Mouse (Mus musculus): ENCODE measurements around the gene Uap1.
"Not testable (repeated sequence)": the region's sequence is repeated elsewhere in the genome, so short reads cannot be mapped to it uniquely, and the experiment has no call there.

The Uap1 gene

DNA sequence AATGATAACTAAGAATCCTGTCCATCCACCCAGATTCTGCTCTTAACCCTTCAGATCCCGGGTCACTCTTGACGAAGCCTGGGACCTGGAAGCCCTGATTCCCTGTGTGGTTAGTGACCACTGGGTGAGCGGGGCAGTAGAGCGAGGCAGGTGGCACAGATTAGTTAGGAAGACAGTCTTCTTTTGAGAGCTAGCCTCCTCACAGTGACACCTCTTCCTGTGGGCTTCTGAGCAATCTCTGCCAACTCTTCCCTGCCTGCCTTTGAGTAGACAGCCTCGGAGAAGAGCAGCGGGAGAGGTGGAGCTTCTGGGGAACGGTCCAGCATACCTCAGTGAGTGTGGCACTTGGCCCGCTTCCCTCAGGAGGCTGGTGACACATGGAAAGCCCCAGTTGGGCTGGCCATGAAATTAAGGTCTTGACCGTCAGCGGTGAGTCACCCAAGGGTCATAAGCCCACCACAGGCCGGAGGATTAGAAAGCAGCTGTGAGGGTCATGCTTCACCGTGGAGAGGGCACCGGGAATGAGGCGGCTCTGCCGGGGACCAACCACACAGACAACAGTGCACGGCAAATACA, 63.0 kb downstream of the Uap1 start:
- DNase-seq: no peak

GRCm38 (mm10) chr1:170110516-170111332, 64.0 kb downstream of the Uap1 start, which contains the start of gene Ddr2:
Ddr2 (minus strand) TSS chr1:170110762.
- no peak for DNase-seq

DNA sequence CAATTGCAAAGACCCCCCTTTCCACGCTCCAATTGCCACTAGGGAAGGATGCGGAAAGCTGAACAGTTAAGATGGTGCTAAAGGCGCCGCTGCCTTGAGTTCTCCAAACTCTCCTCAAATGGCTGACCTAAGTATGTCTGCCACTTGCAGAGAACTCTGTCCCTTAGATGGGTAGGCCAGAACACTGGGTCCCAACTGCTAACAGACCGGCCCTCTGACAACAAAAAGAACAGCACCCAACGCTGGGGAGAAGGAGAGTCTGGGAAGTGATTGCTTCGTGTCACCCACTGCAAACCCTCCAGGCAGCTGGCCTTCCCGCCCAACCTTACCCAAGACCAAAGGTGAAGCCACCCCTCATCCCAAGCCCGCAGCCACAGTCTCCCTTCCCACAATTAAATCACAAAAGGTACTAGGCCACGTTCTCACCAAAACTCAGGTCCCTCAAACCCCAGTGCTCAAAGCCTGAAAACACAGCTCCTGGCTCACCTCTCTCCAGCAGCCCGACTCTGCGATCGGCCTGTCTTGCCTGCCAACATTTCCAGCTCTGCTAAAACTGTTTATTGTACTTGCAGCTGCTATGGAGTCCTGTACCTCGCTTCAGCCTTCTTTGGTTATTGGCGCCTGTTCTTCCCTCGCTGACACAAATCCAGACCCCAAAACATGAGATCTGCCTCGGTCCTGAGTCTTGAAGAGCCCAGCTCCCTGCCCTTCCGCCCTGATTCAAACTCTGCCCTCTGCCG, 64.8 kb downstream of the Uap1 start:
- DNase-seq: no peak

GRCm38 (mm10) chr1:170102814-170103213, 71.9 kb downstream of the Uap1 start:
- not testable (repeated sequence) for DNase-seq

Data from thymus, postnatal 36 days (tissue).